Mouse (Mus musculus) forebrain, postnatal 0 days (tissue): ENCODE data around the gene Nek11. TPM values are rescaled to one million over a fixed set of nuclear protein-coding genes. Genes with fewer than 3 reads are reported as not detected.
"Not testable (repeated sequence)": the region's sequence is repeated elsewhere in the genome, so short reads cannot be mapped to it uniquely, and the experiment has no call there.

Experiments used
- ATAC-seq: fragments of 200-750 bp; cut with Nextera tagmentation; 2 replicates; pipeline ENCODE4 v1.8.0; 2017; ENCODE audit warnings: mild to moderate bottlenecking, moderate library complexity
- DNase-seq: peaks from one replicate; pipeline ENCODE4 v3.0.0-alpha.2; 2015
- H3K27ac ChIP-seq: fragments of 300-500 bp; sonication (generic); 2 replicates; pipeline ENCODE4 v1.5.1; 2014; ENCODE audit warnings: low read depth, mild to moderate bottlenecking, antibody characterized with exemption, low read length, moderate library complexity, mixed read lengths
- H3K27me3 ChIP-seq: fragments of 300-500 bp; sonication (generic); 2 replicates; pipeline ENCODE4 v1.6.1; 2014; ENCODE audit warnings: mild to moderate bottlenecking, low read length, mixed read lengths; ENCODE audit not compliant: insufficient read depth
- H3K36me3 ChIP-seq: fragments of 300-500 bp; sonication (generic); 2 replicates; pipeline ENCODE4 v1.6.1; 2014; ENCODE audit warnings: mild to moderate bottlenecking, moderate library complexity; ENCODE audit not compliant: insufficient read depth
- H3K4me1 ChIP-seq: fragments of 300-500 bp; sonication (generic); 2 replicates; pipeline ENCODE4 v1.6.1; 2014; ENCODE audit warnings: antibody characterized with exemption; ENCODE audit not compliant: insufficient read depth
- H3K4me2 ChIP-seq: fragments of 300-500 bp; sonication (generic); 2 replicates; pipeline ENCODE4 v1.6.1; 2014; ENCODE audit warnings: low read depth, mild to moderate bottlenecking, moderate library complexity
- H3K4me3 ChIP-seq: fragments of 300-500 bp; sonication (generic); 2 replicates; pipeline ENCODE4 v1.5.1; 2014; ENCODE audit warnings: low read depth, low read length, mixed read lengths
- H3K9ac ChIP-seq: fragments of 300-500 bp; sonication (generic); 2 replicates; pipeline ENCODE4 v1.6.1; 2014; ENCODE audit warnings: mild to moderate bottlenecking
- H3K9me3 ChIP-seq: fragments of 300-500 bp; sonication (generic); 2 replicates; pipeline ENCODE4 v1.6.1; 2016; ENCODE audit warnings: low read length
- CTCF ChIP-seq: sonication (generic); IDR thresholded peaks from 2 replicates; pipeline ENCODE4 v1.5.1; 2016; ENCODE audit warnings: antibody characterized with exemption, control low read depth, low read depth
- WGBS: fragments of 180-500 bp; shearing (Covaris S2); extraction: QIAGEN DNeasy Blood & Tissue Kit; methylation state at CpG from one replicate; pipeline ENCODE4 v1.1.7; 2014; 5-methylcytosine and 5-hydroxymethylcytosine counted together
- polyA plus RNA-seq: library from polyadenylated mRNA; unstranded; fragments of >200 nt; fragmentation: Nextera tagmentation; extraction: Ambion mirVana; gene quantifications from 2 replicates; pipeline ENCODE4 v1.2.1, GENCODE M21; 2015
- total RNA-seq: library from RNA; depleted of rRNA; stranded (reverse); fragments of >200 nt; gene quantifications from 2 replicates; pipeline ENCODE4 v1.2.3, GENCODE M21; 2014; rRNA removed

Gene Nek11
- total and polyA plus RNA-seq, 2 experiments from 2014 or later, result 3.3 to 4.1 TPM

DNA sequence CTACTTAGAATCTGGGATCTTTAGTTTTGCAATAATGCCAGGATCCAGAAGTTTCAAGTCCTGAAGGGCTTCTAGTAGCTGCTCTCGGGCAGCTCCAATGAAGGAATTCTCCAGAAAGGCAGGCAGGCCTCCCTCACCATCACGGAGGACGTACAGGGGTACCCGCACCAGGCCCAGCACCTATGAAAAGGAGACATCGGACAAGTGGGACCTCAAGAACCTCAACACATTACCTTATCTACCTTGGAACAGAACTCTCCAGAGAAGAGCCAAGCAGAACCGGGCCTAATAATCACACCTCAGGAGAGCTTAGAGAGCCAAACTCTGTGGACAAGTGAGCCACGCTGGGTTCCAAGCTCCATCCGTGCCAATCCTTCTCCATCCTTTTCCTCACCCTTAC, 265.0 kb downstream of the Nek11 start:
- Histone ChIP-seq H3K36me3 (no peaks in the 10 kb centered on the region), H3K4me2 (peak overlapping the region; percentile 84), H3K9me3 (no peaks in the 10 kb centered on the region), H3K9ac (no peak overlapping the region), H3K27ac (no peak overlapping the region), H3K4me1 (peaks cover 11% of the 10 kb centered on the region), H3K4me3 (no peak overlapping the region), H3K27me3 (no peaks in the 10 kb centered on the region)
- no peak for TF ChIP-seq CTCF
- no peak for ATAC-seq
- DNase-seq, result no peak
- 94% methylated on average over 8 of the region's 8 CpGs for WGBS

DNA sequence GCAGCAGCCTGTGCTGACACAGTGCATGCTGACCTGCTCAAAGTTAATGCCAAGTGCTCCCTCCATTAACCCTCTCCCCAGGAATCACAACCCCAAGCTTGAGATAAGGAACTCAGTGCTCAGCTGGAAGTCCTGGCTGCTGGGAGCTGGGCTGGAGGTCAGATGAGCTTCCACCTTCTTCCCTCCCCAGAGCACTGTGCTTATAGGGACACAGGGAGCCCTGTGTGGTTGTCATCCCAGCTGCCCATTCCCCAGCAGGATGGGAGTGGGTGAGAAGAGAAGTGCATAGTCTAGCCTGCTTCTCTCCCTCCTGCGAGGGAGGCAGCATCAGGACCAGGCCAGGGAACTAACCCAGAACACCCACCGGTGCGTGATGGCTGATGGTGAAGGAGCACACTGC, 270.1 kb downstream of the Nek11 start:
- not testable (repeated sequence) for ATAC-seq, H3K4me1 ChIP-seq, H3K27ac ChIP-seq, H3K4me2 ChIP-seq, H3K27me3 ChIP-seq, DNase-seq, H3K9ac ChIP-seq, H3K36me3 ChIP-seq, H3K9me3 ChIP-seq, H3K4me3 ChIP-seq
- WGBS, result 95% methylated on average over 3 of the region's 3 CpGs

Other genes with a start within 250 kb of the Nek11 start
- gene Aste1, start 132 bp downstream of the Nek11 start, total RNA-seq, result 7.2 and 13.8 TPM in 2 replicates
- gene Aste1, start 132 bp downstream of the Nek11 start, polyA plus RNA-seq, result 7.7 and 8.8 TPM in 2 replicates
- 207 and 248 TPM in 2 replicates for gene Atp2c1, start 131.8 kb upstream of the Nek11 start, total RNA-seq
- 53.8 and 80.6 TPM in 2 replicates for gene Atp2c1, start 131.8 kb upstream of the Nek11 start, polyA plus RNA-seq
- gene Pik3r4, start 247.5 kb upstream of the Nek11 start, total RNA-seq, result 19.1 and 20.8 TPM in 2 replicates
- 11.2 and 12.9 TPM in 2 replicates for gene Pik3r4, start 247.5 kb upstream of the Nek11 start, polyA plus RNA-seq